9 mouse cellular contexts compared by ENCODE assay signal in genomic region chr6:116385194-116386044, GRCm38 (mm10). TPM values are rescaled to one million over a fixed set of nuclear protein-coding genes. Genes with fewer than 3 reads are reported as not detected.
DNase-seq lines count a peak whose midpoint lies in the region; ATAC-seq lines count a peak whose summit lies in the region.
"Had no signal": no experiment of that assay in that cellular context is flagged by ENCODE, and none has a peak within 500 bp of the region (broad histone marks: within the 10 kb centered on the region; RNA-seq: fewer than 3 reads in every experiment).

No protein-coding gene starts in this region.

- H3K36me3 ChIP-seq in lung, embryonic 15.5 days = no peaks in the 10 kb centered on the region
- no peaks in the 10 kb centered on the region for H3K36me3 ChIP-seq in hindbrain, embryonic 15.5 days
- H3K36me3 ChIP-seq in liver, embryonic 12.5 days = peaks cover 49% of the 10 kb centered on the region
- H3K36me3 ChIP-seq in stomach, embryonic 14.5 days (ENCODE audit: control insufficient read depth, insufficient read depth, low read length) = no peaks in the 10 kb centered on the region
- H3K36me3 ChIP-seq: embryonic facial prominence, embryonic 12.5 days had no signal

- H3K9ac ChIP-seq in lung, embryonic 15.5 days = no peak overlapping the region
- H3K9ac ChIP-seq in hindbrain, embryonic 15.5 days = peak overlapping the region; percentile 10
- no peak overlapping the region for H3K9ac ChIP-seq in liver, embryonic 12.5 days
- no peak overlapping the region for H3K9ac ChIP-seq in stomach, embryonic 14.5 days (replicated peaks; ENCODE audit: low read depth, low read length)
- H3K9ac ChIP-seq: embryonic facial prominence, embryonic 12.5 days had no signal

- no peak for DNase-seq in lung, postnatal 10 days
- no peak for DNase-seq in thymus, postnatal 25 days
- DNase-seq in heart, postnatal 36 days = no peak
- no peak for DNase-seq in embryo, embryonic 9.5 days (ENCODE audit: extremely low spot score)

- intact Hi-C loops in heart, postnatal 36 days (cut with DNase I) = no loop called here

- peak overlapping the region; percentile 63 for H3K27ac ChIP-seq in lung, embryonic 15.5 days
- peak overlapping the region; percentile 72 for H3K27ac ChIP-seq in hindbrain, embryonic 15.5 days (replicated peaks)
- H3K27ac ChIP-seq in liver, embryonic 12.5 days = no peak overlapping the region
- peak overlapping the region; percentile 77; the same call in 1 of the 2 replicates for H3K27ac ChIP-seq in stomach, embryonic 14.5 days (ENCODE audit: low read length)
- H3K27ac ChIP-seq: embryonic facial prominence, embryonic 12.5 days had no signal

- H3K4me2 ChIP-seq in lung, embryonic 15.5 days = peak overlapping the region; percentile 0; the same call in 1 of the 2 replicates
- H3K4me2 ChIP-seq in hindbrain, embryonic 15.5 days = peak overlapping the region; percentile 42
- peak overlapping the region; percentile 14; the same call in 1 of the 2 replicates for H3K4me2 ChIP-seq in liver, embryonic 12.5 days
- H3K4me2 ChIP-seq in stomach, embryonic 14.5 days (replicated peaks; ENCODE audit: low read depth, low read length) = 0 out of 2 replicates have a peak overlapping the region, but pooled peaks have one; percentile 10
- H3K4me2 ChIP-seq: embryonic facial prominence, embryonic 12.5 days had no signal

- ATAC-seq in lung, embryonic 15.5 days (ENCODE audit: borderline replicate concordance, extremely low read depth, low FRiP score, low TSS enrichment) = peak; percentile 65
- ATAC-seq in hindbrain, embryonic 15.5 days (ENCODE audit: low FRiP score, low read depth) = no peak
- no peak for ATAC-seq in liver, embryonic 12.5 days
- no peak; the same call in 1 of the 2 replicates for ATAC-seq in stomach, embryonic 14.5 days (ENCODE audit: insufficient number of reproducible peaks, insufficient read depth, low FRiP score, low read depth)

- 21% methylated on average over 5 of the region's 5 CpGs for WGBS in lung, embryonic 15.5 days
- WGBS in hindbrain, embryonic 15.5 days = 14% methylated on average over 5 of the region's 5 CpGs
- 66% methylated on average over 5 of the region's 5 CpGs for WGBS in liver, embryonic 12.5 days (ENCODE audit: insufficient replicate concordance)
- 17% methylated on average over 5 of the region's 5 CpGs for WGBS in stomach, embryonic 14.5 days

- H3K9me3 ChIP-seq in lung, embryonic 15.5 days = no peaks in the 10 kb centered on the region
- H3K9me3 ChIP-seq in hindbrain, embryonic 15.5 days = no peaks in the 10 kb centered on the region
- no peaks in the 10 kb centered on the region for H3K9me3 ChIP-seq in liver, embryonic 12.5 days (replicated peaks)
- no peaks in the 10 kb centered on the region for H3K9me3 ChIP-seq in stomach, embryonic 14.5 days (ENCODE audit: control insufficient read depth, low read depth, low read length)
- H3K9me3 ChIP-seq: embryonic facial prominence, embryonic 12.5 days had no signal

- H3K4me3 ChIP-seq in lung, embryonic 15.5 days = no peak overlapping the region
- no peak overlapping the region for H3K4me3 ChIP-seq in hindbrain, embryonic 15.5 days
- H3K4me3 ChIP-seq in liver, embryonic 12.5 days = no peak overlapping the region
- no peak overlapping the region for H3K4me3 ChIP-seq in stomach, embryonic 14.5 days (ENCODE audit: low read depth, low read length)
- H3K4me3 ChIP-seq: embryonic facial prominence, embryonic 12.5 days had no signal

- H3K27me3 ChIP-seq in lung, embryonic 15.5 days = no peaks in the 10 kb centered on the region
- no peaks in the 10 kb centered on the region for H3K27me3 ChIP-seq in hindbrain, embryonic 15.5 days
- no peaks in the 10 kb centered on the region for H3K27me3 ChIP-seq in liver, embryonic 12.5 days (replicated peaks)
- no peaks in the 10 kb centered on the region for H3K27me3 ChIP-seq in stomach, embryonic 14.5 days (ENCODE audit: control insufficient read depth, insufficient read depth, low read length)
- H3K27me3 ChIP-seq: embryonic facial prominence, embryonic 12.5 days had no signal

- H3K4me1 ChIP-seq in lung, embryonic 15.5 days = peaks cover 18% of the 10 kb centered on the region
- H3K4me1 ChIP-seq in hindbrain, embryonic 15.5 days (replicated peaks) = peaks cover 30% of the 10 kb centered on the region
- peaks cover 38% of the 10 kb centered on the region for H3K4me1 ChIP-seq in liver, embryonic 12.5 days
- H3K4me1 ChIP-seq in stomach, embryonic 14.5 days (ENCODE audit: control insufficient read depth, insufficient read depth, low read length) = peaks cover 5% of the 10 kb centered on the region

RNA-seq across cellular contexts. Expression of gene March8, which starts 47.6 kb away (rescaled TPM):
- 33.9 and 35.3 TPM in 2 replicates for polyA plus RNA-seq in lung, embryonic 15.5 days (2015; fragmentation: Nextera tagmentation; extraction: Ambion mirVana)
- 64.4 and 68.3 TPM in 2 replicates for polyA plus RNA-seq in hindbrain, embryonic 15.5 days (2015; fragmentation: Nextera tagmentation; extraction: Ambion mirVana)
- 85.2 and 94.3 TPM in 2 replicates for polyA plus RNA-seq in liver, embryonic 12.5 days (2016; fragmentation: Nextera tagmentation; extraction: Ambion mirVana)
- 34.3 and 38.8 TPM in 2 replicates for polyA plus RNA-seq in stomach, embryonic 14.5 days (2014; fragmentation: Nextera tagmentation; extraction: Ambion mirVana)
- 10 to 100 TPM; 45.4 to 50.6 TPM for total RNA-seq in heart, postnatal 36 days (2021)
